Mouse (Mus musculus) lung, postnatal 4 days (tissue): ENCODE results near the gene Npm3.

Experiments
- DNase-seq, 2 experiments: peaks; one replicate each; pipeline ENCODE4 v3.0.0; 2021

Npm3 gene

GRCm38 (mm10) chr19:45751881-45752280 is 2.5 kb upstream of the Npm3 start:
- DNase-seq: no peak

DNA sequence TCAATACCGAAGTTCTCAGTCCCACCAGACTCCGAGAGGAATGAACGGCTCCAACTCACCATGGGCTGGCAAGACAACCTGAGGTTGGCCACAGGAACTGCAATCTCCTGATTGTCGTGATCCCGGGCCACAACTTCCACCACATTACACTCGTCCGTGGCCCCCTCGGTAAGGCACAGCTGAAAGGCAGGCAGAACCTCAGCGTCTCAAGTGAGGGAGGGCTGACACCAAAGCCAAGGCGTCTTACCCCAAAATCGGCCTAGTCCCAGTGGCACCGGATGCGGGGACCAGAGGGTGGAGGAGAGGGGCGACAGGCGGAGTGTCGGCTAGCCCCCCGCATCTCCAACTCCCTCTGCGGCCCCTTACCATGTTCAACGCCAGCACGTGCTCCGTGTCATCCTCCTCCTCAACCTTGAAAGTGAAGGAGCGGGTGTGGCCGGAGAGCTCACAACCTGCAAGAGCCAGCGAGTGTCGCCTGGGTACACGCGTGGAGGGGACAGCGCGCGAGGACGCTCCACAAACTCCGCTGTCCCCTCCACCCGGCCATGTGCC is 624 bp downstream of the Npm3 start:
- DNase-seq: no peak

DNA sequence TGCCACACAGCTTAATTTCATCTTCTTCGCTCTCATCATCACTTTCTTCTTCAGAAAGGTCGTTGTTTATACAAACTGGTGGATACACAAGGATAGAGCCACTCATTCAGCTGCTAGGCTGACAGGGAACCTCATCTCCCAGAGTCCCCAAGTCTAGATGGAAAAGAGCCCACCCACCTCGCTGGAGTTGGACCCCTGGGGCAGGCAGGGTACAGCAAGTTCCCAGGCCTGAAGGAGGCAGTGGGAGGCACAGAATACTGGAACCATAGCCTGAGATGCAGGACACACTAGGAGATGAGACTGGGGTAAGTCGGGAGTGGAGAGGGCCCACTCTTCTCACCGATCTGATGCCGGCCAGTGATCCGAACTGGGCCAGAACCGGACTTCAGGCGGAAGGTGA is 1.2 kb downstream of the Npm3 start:
- DNase-seq: no peak

GRCm38 (mm10) chr19:45747028-45747867 is 2.1 kb downstream of the Npm3 start:
- peak; percentile 86 to 90 for DNase-seq

DNA sequence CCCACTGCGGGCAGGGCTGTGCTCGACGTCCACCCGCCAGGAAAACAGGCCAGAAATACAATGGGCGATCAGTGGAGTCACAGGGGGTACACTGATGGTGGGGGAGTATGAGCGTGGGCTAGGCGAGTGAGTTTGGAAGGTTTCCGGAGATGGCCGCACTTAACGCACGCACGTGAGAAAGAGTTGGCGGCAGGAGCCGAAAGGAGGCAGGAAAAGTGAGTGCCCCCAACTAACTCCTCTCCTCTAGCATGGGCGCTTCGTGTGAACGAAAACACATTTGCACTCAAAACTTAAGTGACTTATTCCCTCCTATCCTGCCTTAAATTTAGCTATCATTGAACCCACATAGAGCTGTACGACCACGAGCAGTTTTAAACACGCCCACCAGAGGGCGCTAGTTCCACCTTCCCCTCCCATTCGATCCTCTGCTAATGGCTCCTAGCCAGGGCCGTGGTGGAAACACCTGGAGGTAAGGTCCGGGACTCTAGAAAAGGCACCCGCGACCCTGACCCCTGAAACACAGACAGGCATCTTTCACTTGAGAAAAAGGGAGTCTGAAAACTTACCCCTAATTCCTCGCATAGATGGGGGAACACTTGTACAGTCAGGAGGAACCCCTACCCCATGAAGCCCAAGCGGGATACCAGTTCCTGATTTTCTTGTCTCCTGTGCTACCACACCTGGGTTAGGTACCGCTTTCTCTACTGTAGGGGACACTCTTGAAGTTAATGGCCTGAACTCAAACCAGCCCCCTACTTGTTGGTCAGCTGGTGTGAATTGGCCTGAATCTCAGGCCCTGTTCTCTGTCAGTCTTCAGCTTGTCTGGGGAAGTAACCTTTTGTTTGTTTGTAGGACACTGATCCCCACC is 3.0 kb downstream of the Npm3 start:
- DNase-seq: peak; percentile 72 to 83

GRCm38 (mm10) chr19:45745344-45746152 is 3.8 kb downstream of the Npm3 start:
- peak in 1 of 2 experiments; percentile 21 for DNase-seq

- DNase-seq: no peak
Measured at GRCm38 (mm10) chr19:45743619-45744018, 5.8 kb downstream of the Npm3 start.

- DNase-seq: no peak
Measured at GRCm38 (mm10) chr19:45742984-45743575, 6.3 kb downstream of the Npm3 start.

DNA sequence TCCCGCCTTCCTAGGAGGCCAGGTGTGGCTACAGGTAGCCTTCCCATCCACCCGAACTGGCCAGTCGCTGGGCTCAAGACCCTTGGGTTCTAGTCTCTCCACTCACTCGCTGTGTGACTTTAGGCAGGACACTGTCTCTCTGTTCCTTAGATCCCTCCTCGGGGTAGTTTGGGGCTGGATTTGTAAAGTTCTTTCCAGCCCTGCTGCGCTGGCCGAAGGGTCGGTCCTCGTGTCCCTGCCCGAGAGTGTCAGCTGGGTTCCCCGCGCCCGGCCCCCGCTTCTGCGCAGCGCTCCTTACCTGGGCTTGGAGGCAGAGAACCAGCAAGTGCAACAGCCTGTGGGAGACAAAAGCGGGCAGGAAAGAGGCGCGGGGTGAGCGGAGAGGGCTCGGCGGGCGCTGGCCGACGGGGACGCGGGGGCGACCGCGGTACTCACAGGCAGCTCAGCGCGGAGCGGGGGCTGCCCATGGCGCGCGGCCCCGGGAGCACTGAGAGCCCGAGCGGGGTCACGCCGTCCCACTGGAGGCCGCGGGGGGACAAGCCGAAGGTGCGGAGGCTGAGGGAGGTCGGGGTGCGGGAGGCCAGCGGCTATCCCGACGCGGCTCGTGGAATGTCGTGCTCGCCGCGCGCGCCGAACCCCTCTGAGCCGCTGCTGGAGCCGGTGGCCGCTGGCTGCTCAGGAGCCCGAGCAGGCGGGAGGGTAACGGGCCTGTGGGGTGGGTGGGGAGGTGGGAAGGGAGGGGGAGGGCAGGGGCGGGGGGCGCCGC is 7.0 kb downstream of the Npm3 start, which contains the start of gene Fgf8:
Fgf8 (minus strand) TSS at position 698 of the 766 bp plus-strand sequence.
- DNase-seq: no peak

DNA sequence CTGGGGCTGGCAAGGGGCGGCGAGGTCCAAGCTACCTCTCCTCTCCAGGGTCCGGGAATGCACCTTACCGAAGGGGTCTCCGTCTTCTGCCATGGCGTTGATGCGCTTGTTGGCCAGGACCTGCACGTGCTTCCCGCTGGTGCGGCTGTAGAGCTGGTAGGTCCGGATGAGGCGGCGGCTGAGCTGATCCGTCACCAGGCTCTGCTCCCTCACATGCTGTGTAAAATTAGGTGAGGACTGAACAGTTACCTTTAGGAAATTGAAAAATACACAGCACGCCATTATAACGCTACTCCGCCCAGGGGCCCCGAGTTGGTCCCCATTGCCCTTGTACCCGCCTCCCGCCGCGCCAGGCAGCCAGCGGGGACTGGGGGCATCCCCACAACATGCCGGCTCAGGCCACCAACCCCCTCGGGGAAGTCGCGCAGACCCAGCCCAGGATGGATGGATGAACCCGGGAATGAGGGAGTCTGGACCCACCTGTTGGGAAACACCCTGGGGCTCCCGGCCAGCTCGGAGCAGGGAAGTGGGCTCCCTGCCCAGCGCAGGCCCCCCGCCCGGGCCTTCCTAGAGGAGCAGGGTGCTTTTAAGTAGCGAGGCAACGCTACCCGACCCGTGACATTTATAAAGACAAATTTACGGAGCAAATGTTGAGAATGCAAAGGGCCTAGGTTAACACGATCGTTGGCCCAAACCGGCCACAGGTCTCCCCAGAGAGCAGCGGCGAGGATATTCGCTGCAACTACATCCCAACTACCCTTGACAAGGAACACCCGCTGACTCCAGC is 7.8 kb downstream of the Npm3 start:
- peak in 1 of 2 experiments; percentile 22 for DNase-seq

DNA sequence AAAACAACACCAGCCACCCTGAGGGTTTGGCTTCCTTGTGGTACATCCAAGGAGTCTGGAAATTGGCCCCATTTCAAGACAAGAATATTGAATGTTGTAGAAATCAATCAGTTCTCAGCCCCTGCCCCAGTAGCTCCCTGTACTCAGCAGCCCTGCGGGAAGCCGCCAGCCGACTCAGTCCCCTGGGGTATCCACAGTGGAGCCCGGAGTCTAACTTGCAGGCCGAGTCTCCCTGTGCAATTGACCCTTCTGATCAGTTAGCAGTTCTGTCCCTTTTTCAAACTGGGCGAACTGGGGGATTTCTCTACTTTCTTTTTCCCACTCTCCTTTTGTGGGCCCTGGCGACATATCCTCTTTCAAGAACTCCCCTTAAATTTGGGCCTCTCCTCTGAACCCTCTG is 8.6 kb downstream of the Npm3 start:
- peak in 1 of 2 experiments; percentile 13 for DNase-seq

- peak in 1 of 2 experiments; percentile 5 for DNase-seq
Measured at GRCm38 (mm10) chr19:45740233-45740632, 9.2 kb downstream of the Npm3 start.

DNA sequence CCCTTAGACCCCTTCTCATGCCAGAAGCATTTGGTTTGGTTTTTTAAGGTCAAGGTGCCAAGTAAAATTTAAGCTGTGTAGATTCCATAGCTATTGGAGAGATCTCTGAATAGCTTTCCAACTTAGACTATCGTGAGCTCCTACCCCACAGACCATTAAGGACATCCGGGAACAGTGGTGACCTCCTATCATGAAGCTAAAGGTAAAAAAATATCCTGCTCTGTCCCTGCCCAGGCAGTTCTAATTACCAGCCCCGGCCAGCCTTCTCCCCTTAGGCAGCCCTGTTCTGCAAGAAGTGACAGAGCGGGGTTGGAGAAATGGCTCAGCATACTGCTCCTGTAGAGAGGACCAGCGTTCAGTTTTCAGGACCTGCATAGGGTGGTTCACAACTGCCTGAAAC is 10.9 kb downstream of the Npm3 start:
- no peak for DNase-seq

DNA sequence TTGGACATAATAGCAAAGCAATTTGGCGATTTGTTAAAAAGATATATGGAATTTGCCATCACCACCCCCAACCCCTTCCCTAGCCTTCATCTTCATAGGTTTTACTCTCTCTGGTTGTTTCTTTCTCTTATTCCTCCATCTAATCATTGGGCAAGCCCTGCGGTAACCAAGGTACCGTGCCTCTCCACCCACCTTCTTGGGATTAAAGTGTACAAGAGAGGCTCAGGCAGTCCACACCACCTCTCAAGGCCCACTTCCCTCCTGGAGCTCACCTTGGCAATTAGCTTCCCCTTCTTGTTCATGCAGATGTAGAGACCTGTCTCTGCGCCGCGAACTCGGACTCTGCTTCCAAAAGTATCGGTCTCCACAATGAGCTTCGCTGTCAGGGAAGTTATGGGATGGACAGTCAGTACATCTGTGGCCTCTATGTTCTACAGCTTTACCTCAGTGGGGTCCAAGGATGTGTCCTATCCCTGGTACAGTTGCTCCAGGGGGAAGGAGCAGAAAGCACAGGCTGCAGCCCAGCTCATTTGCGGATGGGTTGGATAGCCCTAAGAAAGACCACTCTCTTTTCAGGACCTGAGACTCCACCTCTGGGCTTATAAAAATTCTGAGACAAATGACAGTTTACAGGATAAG is 11.4 kb downstream of the Npm3 start:
- DNase-seq: no peak

- no peak for DNase-seq
Measured at GRCm38 (mm10) chr19:45737208-45737845, 12.1 kb downstream of the Npm3 start.

DNA sequence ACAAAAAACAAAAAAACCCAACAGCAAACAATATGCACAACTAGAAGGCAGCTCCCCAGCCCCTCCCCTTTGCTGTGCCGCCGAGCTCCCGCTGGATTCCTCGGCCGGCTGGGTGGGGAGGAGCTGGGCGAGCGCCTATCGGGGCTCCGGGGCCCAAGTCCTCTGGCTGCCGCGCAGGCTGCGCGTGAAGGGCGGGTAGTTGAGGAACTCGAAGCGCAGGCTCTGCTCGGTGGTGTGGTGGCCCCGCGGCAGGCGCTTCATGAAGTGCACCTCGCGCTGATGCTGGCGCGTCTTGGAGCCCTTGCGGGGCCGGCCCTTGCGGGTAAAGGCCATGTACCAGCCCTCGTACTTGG is 12.6 kb downstream of the Npm3 start:
- DNase-seq: peak; percentile 53 to 70

- no peak for DNase-seq
Measured at GRCm38 (mm10) chr19:45736241-45736640, 13.2 kb downstream of the Npm3 start.

DNA sequence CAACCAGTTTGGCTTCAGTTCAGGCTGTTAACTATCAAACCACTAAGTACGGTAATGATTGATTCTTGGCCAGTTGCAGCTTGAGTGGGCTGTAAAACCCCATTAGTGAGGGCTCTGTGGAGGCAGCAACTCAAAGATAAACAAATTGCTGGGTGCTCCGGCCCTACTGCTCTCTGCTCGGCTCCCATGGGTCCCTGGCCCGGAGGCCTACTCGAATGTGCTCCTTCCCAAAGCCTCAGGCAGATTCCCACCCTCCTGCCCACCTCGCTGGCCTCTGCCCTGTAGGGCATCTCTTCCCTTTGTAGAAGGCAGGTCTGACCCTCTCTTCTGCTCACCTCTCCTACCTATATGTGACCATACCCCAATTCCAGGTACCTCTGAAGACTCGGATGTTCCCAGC is 14.6 kb downstream of the Npm3 start:
- DNase-seq: no peak

DNA sequence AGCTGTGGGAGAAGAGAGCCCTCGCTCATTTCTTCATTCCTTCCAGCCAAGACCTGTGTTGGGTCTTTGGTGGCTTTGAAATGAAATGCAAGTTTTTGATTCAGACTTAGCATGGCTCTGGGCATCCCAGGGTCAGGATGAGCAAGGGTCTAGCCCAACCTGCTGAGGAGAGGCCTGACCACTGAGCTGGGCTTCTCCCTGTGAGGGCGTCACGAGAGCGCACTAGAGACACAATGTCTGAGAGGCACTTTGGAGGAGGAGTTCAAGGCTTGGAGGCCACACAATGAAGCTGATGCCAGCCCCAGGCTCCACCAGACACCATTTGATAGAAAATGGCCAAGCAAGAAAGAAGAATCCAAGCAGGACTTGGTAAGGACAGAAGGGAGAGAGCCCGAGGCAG is 15.2 kb downstream of the Npm3 start:
- no peak for DNase-seq

- DNase-seq: no peak
Measured at GRCm38 (mm10) chr19:45733564-45733963, 15.8 kb downstream of the Npm3 start.
